In the genomic region with DNA sequence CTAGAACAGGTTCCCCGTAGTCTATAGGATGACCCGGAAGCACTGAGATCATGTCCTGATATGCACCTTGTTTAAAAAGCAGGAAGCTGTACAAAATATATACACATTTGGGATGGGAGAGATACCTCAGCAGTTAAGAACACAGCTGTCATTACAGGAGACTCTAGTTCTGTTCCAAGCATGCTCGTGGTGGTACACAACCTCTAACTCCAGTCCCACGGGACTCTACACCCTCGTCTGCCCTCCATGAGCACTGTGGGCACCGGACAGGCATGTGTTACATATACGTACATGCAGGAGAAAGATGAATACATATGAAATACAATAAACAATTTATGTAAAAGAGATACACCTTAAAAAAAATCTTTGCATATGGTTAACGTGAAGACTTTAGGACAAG, we compare ENCODE assay signal across 29 mouse cellular contexts. TPM values are rescaled to one million over a fixed set of nuclear protein-coding genes. Genes with fewer than 3 reads are reported as not detected.
"Had no signal": no experiment of that assay in that cellular context is flagged by ENCODE, and none has a peak within 500 bp of the region (broad histone marks: within the 10 kb centered on the region; RNA-seq: fewer than 3 reads in every experiment).

No protein-coding gene starts in this region.

- H3K4me3 ChIP-seq: layer of hippocampus, adult 2 months; limb, embryonic 10.5 days; limb, embryonic 13.5 days; liver, embryonic 12.5 days; liver, embryonic 15.5 days; lung, embryonic 15.5 days; megakaryocyte, embryonic 14.5 days; midbrain, embryonic 10.5 days; midbrain, embryonic 13.5 days; myocyte; neural tube, embryonic 13.5 days had no signal

- DNase-seq: kidney, adult 2 months; kidney, postnatal 25 days; layer of hippocampus, adult 9-11 months; liver; lung, adult 18-20 months; lung, postnatal 10 days; lung, postnatal 36 days; retina, postnatal 1 day; right cerebral cortex, postnatal 25 days; thymus, postnatal 25 days had no signal

- H3K36me3 ChIP-seq: limb, embryonic 10.5 days; limb, embryonic 13.5 days; liver, embryonic 12.5 days; liver, embryonic 15.5 days; lung, embryonic 15.5 days; midbrain, embryonic 10.5 days; midbrain, embryonic 13.5 days; neural tube, embryonic 13.5 days had no signal

- H3K27ac ChIP-seq: kidney, postnatal 0 days; layer of hippocampus, adult 2 months; limb, embryonic 10.5 days; limb, embryonic 13.5 days; liver, embryonic 12.5 days; liver, embryonic 15.5 days; lung, embryonic 15.5 days; midbrain, embryonic 10.5 days; midbrain, embryonic 13.5 days; neural tube, embryonic 13.5 days; stomach, postnatal 0 days had no signal

- H3K9me3 ChIP-seq: limb, embryonic 10.5 days; liver, embryonic 12.5 days; liver, embryonic 15.5 days; lung, embryonic 15.5 days; midbrain, embryonic 10.5 days; midbrain, embryonic 13.5 days; neural tube, embryonic 13.5 days had no signal

RNA-seq across cellular contexts. Expression of gene Ikzf3, which starts 3.3 kb away (rescaled TPM):
- polyA plus RNA-seq: limb, embryonic 10.5 days; midbrain, embryonic 16.5 days; myocyte had no signal

RNA-seq across cellular contexts. Expression of gene Zpbp2, which starts 8.3 kb away (rescaled TPM):
- polyA plus RNA-seq: myocyte; neural tube, embryonic 13.5 days; stomach, embryonic 14.5 days had no signal

RNA-seq across cellular contexts. Expression of gene Lrrc3c, which starts 55.5 kb away (rescaled TPM):
- polyA plus RNA-seq: intestine, embryonic 16.5 days; kidney, adult 2 months; kidney, embryonic 14.5 days; kidney, postnatal 0 days; large intestine, adult 2 months; limb, embryonic 10.5 days; limb, embryonic 13.5 days; liver, embryonic 12.5 days; liver, embryonic 15.5 days; lung, embryonic 15.5 days; midbrain, embryonic 10.5 days; midbrain, embryonic 13.5 days; midbrain, embryonic 16.5 days; myocyte; neural tube, embryonic 13.5 days; stomach, embryonic 14.5 days; stomach, postnatal 0 days; thymus, postnatal 0 days had no signal
